ENCODE assay signal across 13 mouse cellular contexts in genomic region chr7:80612191-80612787, GRCm38 (mm10).
A peak's percentile ranks its signal among the peaks of the same experiment; 100 is the strongest.
DNase-seq lines count a peak whose midpoint lies in the region; ATAC-seq lines count a peak whose summit lies in the region.
"Had no signal": no experiment of that assay in that cellular context is flagged by ENCODE, and none has a peak within 500 bp of the region (broad histone marks: within the 10 kb centered on the region; RNA-seq: fewer than 3 reads in every experiment).

No protein-coding gene starts in this region.

- peaks cover 22% of the 10 kb centered on the region for H3K4me1 ChIP-seq in heart, embryonic 10.5 days
- peaks cover 45% of the 10 kb centered on the region for H3K4me1 ChIP-seq in embryonic facial prominence, embryonic 10.5 days
- H3K4me1 ChIP-seq in limb, embryonic 13.5 days, result peaks cover 28% of the 10 kb centered on the region
- H3K4me1 ChIP-seq: neural tube, embryonic 12.5 days had no signal

- 0 out of 2 replicates have a peak overlapping the region, but pooled peaks have one; percentile 1 for H3K4me2 ChIP-seq in limb, embryonic 13.5 days (replicated peaks)
- H3K4me2 ChIP-seq: neural tube, embryonic 12.5 days had no signal

- H3K27me3 ChIP-seq in heart, embryonic 10.5 days (ENCODE audit: insufficient read depth, poor library complexity, severe bottlenecking), result no peaks in the 10 kb centered on the region
- no peaks in the 10 kb centered on the region for H3K27me3 ChIP-seq in embryonic facial prominence, embryonic 10.5 days (replicated peaks; ENCODE audit: low read depth, poor library complexity, severe bottlenecking)
- H3K27me3 ChIP-seq in limb, embryonic 13.5 days, result no peaks in the 10 kb centered on the region
- H3K27me3 ChIP-seq: neural tube, embryonic 12.5 days had no signal

- 58% methylated on average over 11 of the region's 11 CpGs for whole genome bisulfite sequencing in heart, embryonic 10.5 days
- WGBS in embryonic facial prominence, embryonic 10.5 days, result 43% methylated on average over 11 of the region's 11 CpGs
- WGBS in limb, embryonic 13.5 days, result 17% methylated on average over 11 of the region's 11 CpGs

- no peaks in the 10 kb centered on the region for H3K9me3 ChIP-seq in heart, embryonic 10.5 days
- H3K9me3 ChIP-seq in embryonic facial prominence, embryonic 10.5 days, result no peaks in the 10 kb centered on the region
- H3K9me3 ChIP-seq in limb, embryonic 13.5 days, result no peaks in the 10 kb centered on the region
- H3K9me3 ChIP-seq: neural tube, embryonic 12.5 days had no signal

- H3K9ac ChIP-seq in limb, embryonic 13.5 days, result 0 out of 2 replicates have a peak overlapping the region, but pooled peaks have one; percentile 39
- H3K9ac ChIP-seq: neural tube, embryonic 12.5 days had no signal

- no peak overlapping the region for H3K4me3 ChIP-seq in heart, embryonic 10.5 days
- no peak overlapping the region for H3K4me3 ChIP-seq in embryonic facial prominence, embryonic 10.5 days
- no peak overlapping the region for H3K4me3 ChIP-seq in limb, embryonic 13.5 days
- H3K4me3 ChIP-seq: neural tube, embryonic 12.5 days had no signal

- H3K36me3 ChIP-seq in heart, embryonic 10.5 days, result peaks cover 15% of the 10 kb centered on the region
- H3K36me3 ChIP-seq in embryonic facial prominence, embryonic 10.5 days (replicated peaks), result peaks cover 12% of the 10 kb centered on the region; the same call in 1 of the 2 replicates
- peaks cover 28% of the 10 kb centered on the region for H3K36me3 ChIP-seq in limb, embryonic 13.5 days

- no peak for DNase-seq in heart, embryonic 10.5 days (ENCODE audit: low spot score)
- DNase-seq in heart, postnatal 4 days, result no peak
- peak; percentile 45 for DNase-seq in kidney, postnatal 10 days
- DNase-seq in kidney, postnatal 36 days, result no peak
- DNase-seq in embryonic facial prominence, embryonic 10.5 days (ENCODE audit: low spot score), result peak; percentile 47
- DNase-seq in left cerebral cortex, adult 18-20 months (ENCODE audit: low spot score in 2 of 2), result no peak
- DNase-seq: gastrocnemius, postnatal 25 days; lung, adult 18-20 months; right cerebral cortex, adult 18-20 months; thymus, postnatal 25 days had no signal

- peak overlapping the region; percentile 63; the same call in 1 of the 2 replicates for H3K27ac ChIP-seq in heart, embryonic 10.5 days
- peak overlapping the region; percentile 21 for H3K27ac ChIP-seq in embryonic facial prominence, embryonic 10.5 days (replicated peaks)
- H3K27ac ChIP-seq in limb, embryonic 13.5 days, result no peak overlapping the region
- H3K27ac ChIP-seq: neural tube, embryonic 12.5 days had no signal

- 0 out of 2 replicates have a peak, but pooled peaks have one; percentile 5 for ATAC-seq in limb, embryonic 13.5 days (ENCODE audit: low FRiP score, low read depth)
- ATAC-seq: inflammation-experienced regulatory T-cells, adult 6 months had no signal

Comparison
In these comparisons a context has a peak if more than half of its experiments do, and no peak if none do; other contexts are left out.
1. DNase-seq: peak in kidney, postnatal 10 days (single experiment) and embryonic facial prominence, embryonic 10.5 days (single experiment); none in heart, embryonic 10.5 days (single experiment), heart, postnatal 4 days (single experiment), kidney, postnatal 36 days (0 of 2) and left cerebral cortex, adult 18-20 months (0 of 2).